Mouse (Mus musculus): ENCODE measurements around the gene Pfkfb3. TPM values are rescaled to one million over a fixed set of nuclear protein-coding genes. Genes with fewer than 3 reads are reported as not detected.

Gene Pfkfb3
- 13.9 and 16.6 TPM in 2 replicates for polyA plus RNA-seq (2015; fragmentation: Nextera tagmentation; extraction: Ambion mirVana)

- Histone ChIP-seq H3K27ac (replicated peaks) (no peak within 1 kb of the TSS), H3K9me3 (replicated peaks) (no peaks in the 10 kb centered on the region), H3K36me3 (no peaks in the 10 kb centered on the region), H3K4me2 (replicated peaks) (peak within 1 kb of the TSS; percentile 100), H3K4me3 (replicated peaks) (peak within 1 kb of the TSS; percentile 62), H3K9ac (peak within 1 kb of the TSS; percentile 51), H3K4me1 (peaks cover 10% of the 10 kb centered on the region), H3K27me3 (peaks cover 25% of the 10 kb centered on the region)
- peak; percentile 79 for ATAC-seq (ENCODE audit: insufficient number of reproducible peaks, low FRiP score, low TSS enrichment, low read depth)
- 2% methylated on average over 67 of the region's 67 CpGs for WGBS
Observed at GRCm38 (mm10) chr2:11553471-11554400, at the start of gene Pfkfb3. Gene Pfkfb3 (minus strand): TSS chr2:11554077.

GRCm38 (mm10) chr2:11602506-11603489 is 48.9 kb upstream of the Pfkfb3 start:
- H3K4me3 ChIP-seq (replicated peaks): peak overlapping the region; percentile 89
- peak overlapping the region; percentile 94 for H3K9ac ChIP-seq
- peaks cover 12% of the 10 kb centered on the region for H3K4me1 ChIP-seq
- WGBS: under 1% methylated on average over 78 of the region's 78 CpGs
- no peaks in the 10 kb centered on the region for H3K9me3 ChIP-seq (replicated peaks)
- H3K27me3 ChIP-seq: no peaks in the 10 kb centered on the region
- H3K4me2 ChIP-seq (replicated peaks): peak overlapping the region; percentile 66
- peak; percentile 95 for ATAC-seq (ENCODE audit: insufficient number of reproducible peaks, low FRiP score, low TSS enrichment, low read depth)
- H3K27ac ChIP-seq (replicated peaks): peak overlapping the region; percentile 83
- H3K36me3 ChIP-seq: peaks cover 27% of the 10 kb centered on the region

- Histone ChIP-seq H3K36me3 (peaks cover 37% of the 10 kb centered on the region), H3K9me3 (replicated peaks) (no peaks in the 10 kb centered on the region), H3K4me2 (replicated peaks) (peak overlapping the region; percentile 66), H3K27me3 (no peaks in the 10 kb centered on the region), H3K4me1 (peaks cover 12% of the 10 kb centered on the region), H3K27ac (replicated peaks) (no peak overlapping the region), H3K9ac (peak overlapping the region; percentile 94), H3K4me3 (replicated peaks) (peak overlapping the region; percentile 89)
- ATAC-seq (ENCODE audit: insufficient number of reproducible peaks, low FRiP score, low TSS enrichment, low read depth): no peak
- 67% methylated on average over 6 of the region's 6 CpGs for WGBS
Observed at GRCm38 (mm10) chr2:11601795-11602194, 47.9 kb upstream of the Pfkfb3 start.

GRCm38 (mm10) chr2:11597906-11598305 is 44.0 kb upstream of the Pfkfb3 start:
- H3K9ac ChIP-seq: no peak overlapping the region
- no peak for ATAC-seq (ENCODE audit: insufficient number of reproducible peaks, low FRiP score, low TSS enrichment, low read depth)
- peaks cover 12% of the 10 kb centered on the region for H3K4me1 ChIP-seq
- WGBS: 96% methylated on average over 7 of the region's 7 CpGs
- no peaks in the 10 kb centered on the region for H3K27me3 ChIP-seq
- H3K36me3 ChIP-seq: peaks cover 68% of the 10 kb centered on the region
- H3K4me2 ChIP-seq (replicated peaks): no peak overlapping the region
- H3K4me3 ChIP-seq (replicated peaks): no peak overlapping the region
- H3K27ac ChIP-seq (replicated peaks): no peak overlapping the region
- H3K9me3 ChIP-seq (replicated peaks): no peaks in the 10 kb centered on the region

GRCm38 (mm10) chr2:11596690-11597089 is 42.8 kb upstream of the Pfkfb3 start:
- H3K4me1 ChIP-seq: peaks cover 6% of the 10 kb centered on the region
- no peaks in the 10 kb centered on the region for H3K9me3 ChIP-seq (replicated peaks)
- no peaks in the 10 kb centered on the region for H3K27me3 ChIP-seq
- H3K27ac ChIP-seq (replicated peaks): no peak overlapping the region
- ATAC-seq (ENCODE audit: insufficient number of reproducible peaks, low FRiP score, low TSS enrichment, low read depth): no peak
- H3K9ac ChIP-seq: no peak overlapping the region
- no peak overlapping the region for H3K4me3 ChIP-seq (replicated peaks)
- peaks cover 80% of the 10 kb centered on the region for H3K36me3 ChIP-seq
- no peak overlapping the region for H3K4me2 ChIP-seq (replicated peaks)
- WGBS: 74% methylated on average over 2 of the region's 2 CpGs

- no peaks in the 10 kb centered on the region for H3K9me3 ChIP-seq (replicated peaks)
- no peak overlapping the region for H3K27ac ChIP-seq (replicated peaks)
- WGBS: 85% methylated on average over 4 of the region's 4 CpGs
- H3K4me1 ChIP-seq: no peaks in the 10 kb centered on the region
- ATAC-seq (ENCODE audit: insufficient number of reproducible peaks, low FRiP score, low TSS enrichment, low read depth): no peak
- H3K4me3 ChIP-seq (replicated peaks): no peak overlapping the region
- no peaks in the 10 kb centered on the region for H3K27me3 ChIP-seq
- H3K9ac ChIP-seq: no peak overlapping the region
- no peak overlapping the region for H3K4me2 ChIP-seq (replicated peaks)
- peaks cover 89% of the 10 kb centered on the region for H3K36me3 ChIP-seq
Observed at GRCm38 (mm10) chr2:11587996-11588395, 34.1 kb upstream of the Pfkfb3 start.

GRCm38 (mm10) chr2:11579399-11579798 is 25.5 kb upstream of the Pfkfb3 start:
- WGBS: 91% methylated on average over 4 of the region's 4 CpGs
- ATAC-seq (ENCODE audit: insufficient number of reproducible peaks, low FRiP score, low TSS enrichment, low read depth): no peak
- Histone ChIP-seq H3K27me3 (no peaks in the 10 kb centered on the region), H3K36me3 (peaks cover 7% of the 10 kb centered on the region), H3K27ac (replicated peaks) (no peak overlapping the region), H3K9me3 (replicated peaks) (no peaks in the 10 kb centered on the region), H3K4me1 (no peaks in the 10 kb centered on the region), H3K4me2 (replicated peaks) (no peak overlapping the region), H3K9ac (no peak overlapping the region), H3K4me3 (replicated peaks) (no peak overlapping the region)

- no peak for ATAC-seq (ENCODE audit: insufficient number of reproducible peaks, low FRiP score, low TSS enrichment, low read depth)
- no peak overlapping the region for H3K27ac ChIP-seq (replicated peaks)
- H3K4me1 ChIP-seq: no peaks in the 10 kb centered on the region
- no peaks in the 10 kb centered on the region for H3K9me3 ChIP-seq (replicated peaks)
- H3K4me2 ChIP-seq (replicated peaks): no peak overlapping the region
- H3K36me3 ChIP-seq: no peaks in the 10 kb centered on the region; the same call in 1 of the 2 replicates
- no peak overlapping the region for H3K9ac ChIP-seq
- H3K4me3 ChIP-seq (replicated peaks): no peak overlapping the region
- 57% methylated on average over 6 of the region's 6 CpGs for WGBS
- H3K27me3 ChIP-seq: no peaks in the 10 kb centered on the region
Observed at GRCm38 (mm10) chr2:11578187-11578586, 24.3 kb upstream of the Pfkfb3 start.

- no peak for ATAC-seq (ENCODE audit: insufficient number of reproducible peaks, low FRiP score, low TSS enrichment, low read depth)
Observed at GRCm38 (mm10) chr2:11573684-11574083, 19.8 kb upstream of the Pfkfb3 start.

GRCm38 (mm10) chr2:11571004-11571535 is 17.2 kb upstream of the Pfkfb3 start:
- Histone ChIP-seq H3K27me3 (no peaks in the 10 kb centered on the region), H3K4me3 (replicated peaks) (no peak overlapping the region), H3K9ac (no peak overlapping the region), H3K4me2 (replicated peaks) (no peak overlapping the region), H3K36me3 (no peaks in the 10 kb centered on the region), H3K4me1 (no peaks in the 10 kb centered on the region), H3K27ac (replicated peaks) (no peak overlapping the region), H3K9me3 (replicated peaks) (no peaks in the 10 kb centered on the region)
- WGBS: 45% methylated on average over 6 of the region's 6 CpGs
- no peak for ATAC-seq (ENCODE audit: insufficient number of reproducible peaks, low FRiP score, low TSS enrichment, low read depth)

More at GRCm38 (mm10) chr2:11573684-11574083, 19.8 kb upstream of the Pfkfb3 start:
- H3K4me3 ChIP-seq (replicated peaks): no peak overlapping the region
- H3K9me3 ChIP-seq (replicated peaks): no peaks in the 10 kb centered on the region
- H3K4me2 ChIP-seq (replicated peaks): no peak overlapping the region
- H3K36me3 ChIP-seq: no peaks in the 10 kb centered on the region
- WGBS: 93% methylated on average over 1 of the region's 1 CpGs
- H3K27ac ChIP-seq (replicated peaks): no peak overlapping the region
- H3K9ac ChIP-seq: no peak overlapping the region
- H3K4me1 ChIP-seq: no peaks in the 10 kb centered on the region
- H3K27me3 ChIP-seq: no peaks in the 10 kb centered on the region

GRCm38 (mm10) chr2:11568471-11568870 is 14.6 kb upstream of the Pfkfb3 start:
- no peak overlapping the region for H3K27ac ChIP-seq (replicated peaks)
- H3K9ac ChIP-seq: no peak overlapping the region
- no peak for ATAC-seq (ENCODE audit: insufficient number of reproducible peaks, low FRiP score, low TSS enrichment, low read depth)
- H3K27me3 ChIP-seq: no peaks in the 10 kb centered on the region
- WGBS: 78% methylated on average over 7 of the region's 7 CpGs
- no peaks in the 10 kb centered on the region for H3K36me3 ChIP-seq
- H3K4me3 ChIP-seq (replicated peaks): no peak overlapping the region
- no peak overlapping the region for H3K4me2 ChIP-seq (replicated peaks)
- H3K4me1 ChIP-seq: no peaks in the 10 kb centered on the region
- H3K9me3 ChIP-seq (replicated peaks): no peaks in the 10 kb centered on the region
